Mouse (Mus musculus) brain, embryonic 14.5 days (tissue): Measurements from ENCODE around the gene Nid1.

Experiments used
- CTCF ChIP-seq: fragments of 200-500 bp; IDR thresholded peaks from 2 replicates; pipeline ENCODE4 v1.5.1; 2012; ENCODE audit warnings: inconsistent platforms, mild to moderate bottlenecking, moderate library complexity, borderline replicate concordance; ENCODE audit not compliant: insufficient read depth, insufficient read length; ENCODE audit errors: extremely low read depth
- POLR2A ChIP-seq: fragments of 200-500 bp; IDR thresholded peaks from 2 replicates; pipeline ENCODE4 v1.6.1; 2012; ENCODE audit warnings: mild to moderate bottlenecking, inconsistent platforms, borderline replicate concordance; ENCODE audit not compliant: poor library complexity, insufficient read depth, insufficient read length, severe bottlenecking; ENCODE audit errors: extremely low read depth

- TF ChIP-seq CTCF (no peak), POLR2A (no peak)
Measured at GRCm38 (mm10) chr13:13461446-13462192, 24.3 kb downstream of the Nid1 start.
